Mouse (Mus musculus): Measurements from ENCODE around the gene 2410131K14Rik. TPM values are rescaled to one million over a fixed set of nuclear protein-coding genes. Genes with fewer than 3 reads are reported as not detected.

The 2410131K14Rik gene
- polyA plus RNA-seq, 1 experiment from 2014 or later: 5.7 TPM

DNA sequence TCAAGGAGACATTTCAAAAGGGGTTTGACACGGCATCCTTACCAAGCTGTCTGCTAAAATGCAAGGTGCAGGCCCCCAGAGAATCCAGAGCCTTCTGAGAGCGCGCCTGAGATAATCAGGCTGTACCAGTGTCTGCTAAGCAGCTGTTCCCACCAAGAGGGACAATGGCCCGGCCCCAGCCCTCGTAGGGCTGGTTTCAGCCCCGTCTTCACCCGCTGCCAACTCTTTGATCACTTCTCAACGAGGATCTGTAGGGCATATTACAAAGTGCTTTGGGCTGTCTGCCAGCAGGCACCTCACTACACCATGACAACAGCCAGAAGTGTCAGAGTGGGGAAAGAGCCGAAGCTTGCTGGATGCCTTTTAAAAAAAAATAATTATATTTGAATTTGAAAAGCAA, 29.5 kb downstream of the 2410131K14Rik start:
- H3K4me1 ChIP-seq (ENCODE audit: control insufficient read depth in 2 of 2, insufficient read depth in 2 of 2, low read length in 2 of 2): peaks cover 19 to 24% of the 10 kb centered on the region in 2 experiments
- peaks cover 92% of the 10 kb centered on the region for H3K27me3 ChIP-seq (ENCODE audit: control insufficient read depth, insufficient read depth, low read length)
- H3K4me2 ChIP-seq (ENCODE audit: low read length): peak overlapping the region; percentile 36
- no peaks in the 10 kb centered on the region for H3K9me3 ChIP-seq (ENCODE audit: control insufficient read depth, low read length)
- 7% methylated on average over 9 of the region's 9 CpGs for WGBS
- peak; percentile 60; the same call in 1 of the 2 replicates for ATAC-seq (ENCODE audit: insufficient number of reproducible peaks, insufficient read depth, low FRiP score, low read depth)
- peak overlapping the region in 1 of 2 experiments; percentile 46; a peak in 1 of 4 replicates for H3K27ac ChIP-seq (replicated peaks in 1 of 2; ENCODE audit: control insufficient read depth in 1 of 2, insufficient read depth in 1 of 2, low read depth in 2 of 2, low read length in 2 of 2)
- no peak overlapping the region; the same call in 1 of the 2 replicates for H3K9ac ChIP-seq (ENCODE audit: low read length)
- H3K4me3 ChIP-seq (ENCODE audit: control insufficient read depth in 1 of 2, insufficient read depth in 1 of 2, low read depth in 1 of 2, low read length in 2 of 2): no peak overlapping the region
- H3K36me3 ChIP-seq (ENCODE audit: control insufficient read depth, insufficient read depth, low read length): no peaks in the 10 kb centered on the region

DNA sequence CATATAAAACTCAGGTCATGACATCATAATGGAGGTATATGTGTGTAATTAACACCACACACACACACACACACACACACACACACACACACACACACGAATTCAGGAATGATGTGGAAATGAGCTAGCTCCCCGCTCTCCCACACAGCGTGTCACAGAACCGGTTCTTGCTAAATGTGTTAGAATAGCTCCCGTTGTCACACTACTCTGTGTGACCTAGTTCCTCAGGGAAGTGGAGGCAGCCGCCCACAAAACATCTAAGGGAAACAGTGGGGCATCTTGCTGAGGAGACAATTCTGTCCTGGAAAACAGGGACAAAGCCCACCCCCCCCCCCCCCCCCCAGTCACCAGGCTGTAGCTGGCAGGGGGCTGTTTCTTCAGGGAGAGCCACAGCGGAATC, 31.3 kb downstream of the 2410131K14Rik start:
- Histone ChIP-seq H3K27ac (replicated peaks in 1 of 2; ENCODE audit: control insufficient read depth in 1 of 2, insufficient read depth in 1 of 2, low read depth in 2 of 2, low read length in 2 of 2) (no peak overlapping the region), H3K9me3 (ENCODE audit: control insufficient read depth, low read length) (no peaks in the 10 kb centered on the region), H3K36me3 (ENCODE audit: control insufficient read depth, insufficient read depth, low read length) (no peaks in the 10 kb centered on the region), H3K4me1 (ENCODE audit: control insufficient read depth in 2 of 2, insufficient read depth in 2 of 2, low read length in 2 of 2) (peaks cover 19 to 24% of the 10 kb centered on the region in 2 experiments), H3K9ac (ENCODE audit: low read length) (no peak overlapping the region), H3K4me2 (ENCODE audit: low read length) (no peak overlapping the region), H3K4me3 (ENCODE audit: control insufficient read depth in 1 of 2, insufficient read depth in 1 of 2, low read depth in 1 of 2, low read length in 2 of 2) (no peak overlapping the region), H3K27me3 (ENCODE audit: control insufficient read depth, insufficient read depth, low read length) (peaks cover 75% of the 10 kb centered on the region)
- WGBS: 73% methylated on average over 7 of the region's 7 CpGs
- no peak for ATAC-seq (ENCODE audit: insufficient number of reproducible peaks, insufficient read depth, low FRiP score, low read depth)

DNA sequence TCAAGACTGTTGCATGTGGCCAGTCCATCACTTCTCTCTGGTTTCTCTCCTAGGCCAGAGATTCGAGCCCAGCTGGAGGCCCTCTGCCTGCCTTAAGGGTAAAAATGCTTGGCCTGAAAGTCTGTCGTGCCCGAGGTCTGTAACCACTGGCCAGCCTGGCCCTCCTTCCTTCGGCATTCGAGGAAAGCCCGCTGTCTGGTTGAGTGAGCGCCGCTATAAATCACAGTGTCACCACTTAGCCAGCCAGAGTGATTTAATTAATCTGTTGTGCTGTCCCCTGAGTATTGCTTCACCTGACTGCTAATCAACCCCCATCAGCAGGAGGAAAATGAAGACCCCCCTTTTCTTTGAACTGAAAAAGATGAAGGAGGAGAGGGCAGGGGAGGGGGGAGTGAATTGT, 31.7 kb downstream of the 2410131K14Rik start:
- Histone ChIP-seq H3K27me3 (ENCODE audit: control insufficient read depth, insufficient read depth, low read length) (peaks cover 71% of the 10 kb centered on the region), H3K4me2 (ENCODE audit: low read length) (no peak overlapping the region), H3K36me3 (ENCODE audit: control insufficient read depth, insufficient read depth, low read length) (no peaks in the 10 kb centered on the region), H3K4me3 (ENCODE audit: control insufficient read depth in 1 of 2, insufficient read depth in 1 of 2, low read depth in 1 of 2, low read length in 2 of 2) (no peak overlapping the region), H3K9ac (ENCODE audit: low read length) (no peak overlapping the region), H3K27ac (replicated peaks in 1 of 2; ENCODE audit: control insufficient read depth in 1 of 2, insufficient read depth in 1 of 2, low read depth in 2 of 2, low read length in 2 of 2) (no peak overlapping the region), H3K4me1 (ENCODE audit: control insufficient read depth in 2 of 2, insufficient read depth in 2 of 2, low read length in 2 of 2) (peaks cover 19 to 24% of the 10 kb centered on the region in 2 experiments), H3K9me3 (ENCODE audit: control insufficient read depth, low read length) (no peaks in the 10 kb centered on the region; the same call in 1 of the 2 replicates)
- ATAC-seq (ENCODE audit: insufficient number of reproducible peaks, insufficient read depth, low FRiP score, low read depth): no peak
- WGBS: 46% methylated on average over 8 of the region's 8 CpGs

DNA sequence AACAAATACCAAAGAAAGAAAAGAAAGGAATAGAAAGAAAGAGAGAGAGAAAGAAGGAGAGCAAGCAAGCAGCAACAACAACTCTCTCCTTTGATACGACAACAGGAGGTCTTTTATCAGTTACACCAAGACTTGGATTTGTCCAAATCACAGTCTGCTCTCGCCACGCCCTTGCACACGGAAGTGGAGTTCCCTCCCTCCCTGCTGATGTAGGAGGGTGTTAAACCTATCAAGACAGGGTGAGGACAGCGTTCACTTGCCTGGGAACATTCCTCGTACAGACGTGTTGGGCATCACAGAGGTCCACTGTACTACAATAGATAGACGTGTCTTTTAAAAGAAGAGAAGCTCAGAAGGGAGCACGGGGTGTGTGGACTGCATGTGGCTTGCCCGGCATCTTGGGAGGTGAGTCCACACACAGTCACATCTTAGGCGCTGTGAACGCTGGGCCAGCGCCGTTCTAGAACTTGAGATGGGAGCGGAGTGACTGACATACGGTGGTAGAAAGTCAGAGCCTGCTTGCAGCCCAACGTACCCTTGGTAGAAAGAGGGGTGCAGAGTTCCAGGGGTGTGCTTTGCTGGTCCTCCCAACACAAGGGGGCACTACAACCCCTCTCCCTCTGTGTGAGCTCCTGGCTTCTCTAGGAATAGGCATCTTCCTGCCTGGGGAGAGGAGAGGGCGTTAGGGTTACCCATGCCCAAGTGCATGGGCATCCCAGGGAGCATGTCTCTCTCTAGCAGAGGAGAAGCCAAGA, 32.9 kb downstream of the 2410131K14Rik start:
- no peak overlapping the region for H3K4me2 ChIP-seq (ENCODE audit: low read length)
- WGBS: 64% methylated on average over 18 of the region's 18 CpGs
- H3K27ac ChIP-seq (replicated peaks in 1 of 2; ENCODE audit: control insufficient read depth in 1 of 2, insufficient read depth in 1 of 2, low read depth in 2 of 2, low read length in 2 of 2): no peak overlapping the region
- no peak for ATAC-seq (ENCODE audit: insufficient number of reproducible peaks, insufficient read depth, low FRiP score, low read depth)
- no peak overlapping the region for H3K9ac ChIP-seq (ENCODE audit: low read length)
- no peak overlapping the region for H3K4me3 ChIP-seq (ENCODE audit: control insufficient read depth in 1 of 2, insufficient read depth in 1 of 2, low read depth in 1 of 2, low read length in 2 of 2)
- peaks cover 19 to 24% of the 10 kb centered on the region in 2 experiments for H3K4me1 ChIP-seq (ENCODE audit: control insufficient read depth in 2 of 2, insufficient read depth in 2 of 2, low read length in 2 of 2)
- H3K9me3 ChIP-seq (ENCODE audit: control insufficient read depth, low read length): no peaks in the 10 kb centered on the region; the same call in 1 of the 2 replicates
- H3K36me3 ChIP-seq (ENCODE audit: control insufficient read depth, insufficient read depth, low read length): no peaks in the 10 kb centered on the region
- peaks cover 60% of the 10 kb centered on the region for H3K27me3 ChIP-seq (ENCODE audit: control insufficient read depth, insufficient read depth, low read length)

DNA sequence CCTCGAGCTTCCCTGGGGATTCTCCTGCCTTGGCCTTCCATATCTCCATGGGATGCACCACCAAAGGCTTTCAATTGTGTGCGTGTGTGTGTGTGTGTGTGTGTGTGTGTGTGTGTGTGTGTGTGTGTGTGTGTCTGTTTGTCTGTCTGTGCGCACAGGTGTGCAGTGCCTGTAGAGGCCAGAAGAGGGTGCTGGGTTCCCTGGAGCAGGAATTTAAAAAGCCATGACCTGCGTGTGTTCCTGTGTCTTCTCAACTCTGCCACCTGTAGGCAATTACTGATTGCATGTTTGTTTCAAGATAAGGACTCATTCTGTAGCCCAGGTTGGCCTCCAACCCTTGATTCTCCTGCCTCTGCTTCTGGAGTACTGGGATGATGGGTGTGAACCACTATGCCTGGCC, 46.4 kb downstream of the 2410131K14Rik start:
- H3K36me3 ChIP-seq (ENCODE audit: control insufficient read depth, insufficient read depth, low read length): no peaks in the 10 kb centered on the region
- H3K27me3 ChIP-seq (ENCODE audit: control insufficient read depth, insufficient read depth, low read length): no peaks in the 10 kb centered on the region
- peaks cover 12 to 19% of the 10 kb centered on the region in 2 experiments for H3K4me1 ChIP-seq (ENCODE audit: control insufficient read depth in 2 of 2, insufficient read depth in 2 of 2, low read length in 2 of 2)
- H3K9ac ChIP-seq (ENCODE audit: low read length): no peak overlapping the region
- ATAC-seq (ENCODE audit: insufficient number of reproducible peaks, insufficient read depth, low FRiP score, low read depth): no peak
- H3K9me3 ChIP-seq (ENCODE audit: control insufficient read depth, low read length): no peaks in the 10 kb centered on the region
- WGBS: 89% methylated on average over 4 of the region's 4 CpGs
- H3K4me3 ChIP-seq (ENCODE audit: control insufficient read depth in 1 of 2, insufficient read depth in 1 of 2, low read depth in 1 of 2, low read length in 2 of 2): no peak overlapping the region
- H3K27ac ChIP-seq (replicated peaks in 1 of 2; ENCODE audit: control insufficient read depth in 1 of 2, insufficient read depth in 1 of 2, low read depth in 2 of 2, low read length in 2 of 2): no peak overlapping the region
- no peak overlapping the region for H3K4me2 ChIP-seq (ENCODE audit: low read length)

DNA sequence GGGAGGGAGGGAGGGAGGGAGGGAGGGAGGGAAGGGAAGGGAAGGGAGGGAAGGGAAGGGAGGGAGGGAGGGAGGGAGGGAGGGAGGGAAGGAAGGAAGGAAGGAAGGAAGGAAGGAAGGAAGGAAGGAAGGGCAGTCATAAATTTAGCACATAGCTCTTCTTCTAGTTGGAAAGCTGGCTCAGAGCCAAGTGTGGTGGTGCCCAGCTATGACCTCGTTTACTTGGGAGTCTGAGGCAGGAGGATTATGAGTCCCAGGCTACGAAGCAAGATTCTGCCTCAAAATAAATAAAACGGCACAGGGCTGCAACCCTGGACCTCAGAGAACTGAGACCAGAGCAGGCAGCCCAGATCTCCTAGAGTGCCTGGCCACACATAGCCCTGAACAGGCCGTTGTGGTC, 47.4 kb downstream of the 2410131K14Rik start:
- no peaks in the 10 kb centered on the region for H3K9me3 ChIP-seq (ENCODE audit: control insufficient read depth, low read length)
- H3K36me3 ChIP-seq (ENCODE audit: control insufficient read depth, insufficient read depth, low read length): no peaks in the 10 kb centered on the region
- no peak overlapping the region for H3K9ac ChIP-seq (ENCODE audit: low read length)
- ATAC-seq (ENCODE audit: insufficient number of reproducible peaks, insufficient read depth, low FRiP score, low read depth): no peak
- peaks cover 15 to 25% of the 10 kb centered on the region in 2 experiments for H3K4me1 ChIP-seq (ENCODE audit: control insufficient read depth in 2 of 2, insufficient read depth in 2 of 2, low read length in 2 of 2)
- no peak overlapping the region for H3K4me2 ChIP-seq (ENCODE audit: low read length)
- 52% methylated on average over 4 of the region's 4 CpGs for WGBS
- no peak overlapping the region for H3K4me3 ChIP-seq (ENCODE audit: control insufficient read depth in 1 of 2, insufficient read depth in 1 of 2, low read depth in 1 of 2, low read length in 2 of 2)
- H3K27ac ChIP-seq (replicated peaks in 1 of 2; ENCODE audit: control insufficient read depth in 1 of 2, insufficient read depth in 1 of 2, low read depth in 2 of 2, low read length in 2 of 2): no peak overlapping the region
- H3K27me3 ChIP-seq (ENCODE audit: control insufficient read depth, insufficient read depth, low read length): no peaks in the 10 kb centered on the region

DNA sequence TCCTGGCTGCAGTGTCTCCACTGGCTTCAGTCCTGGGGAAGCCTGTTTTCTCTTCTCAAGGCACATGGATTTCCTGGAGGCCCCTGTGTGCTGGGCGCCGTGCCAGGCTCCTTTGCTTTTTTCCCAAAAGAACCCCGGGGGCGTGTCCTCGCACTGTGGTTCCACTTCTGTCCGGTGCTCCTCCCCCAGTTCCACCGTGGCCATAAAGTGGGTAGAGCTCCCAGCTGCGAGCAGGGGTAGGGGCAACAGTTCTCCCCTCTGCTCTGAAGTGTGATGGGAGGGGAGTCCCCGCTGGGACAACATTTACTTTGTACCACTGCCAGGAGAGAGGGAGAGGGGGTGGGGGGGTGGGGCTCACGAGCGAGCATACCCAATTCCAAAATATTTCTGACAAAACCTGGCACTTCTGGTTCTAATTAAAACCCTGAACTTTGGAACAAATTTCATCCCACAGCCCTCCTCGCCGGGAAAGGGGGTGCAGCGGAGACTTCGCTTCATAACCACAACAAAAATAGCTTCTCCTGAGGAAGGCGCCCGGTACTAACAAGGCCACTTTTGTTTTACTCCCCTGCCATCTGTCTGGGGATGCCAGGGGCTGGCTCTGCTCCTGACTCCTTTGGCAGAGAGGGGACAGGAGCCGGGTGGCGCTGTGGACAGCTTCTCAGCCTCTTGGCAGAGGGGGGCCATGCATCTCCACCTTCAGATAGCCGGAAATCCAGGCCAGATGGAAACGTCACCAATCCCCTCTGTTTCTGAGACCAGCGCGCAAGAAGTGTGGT, 49.2 kb downstream of the 2410131K14Rik start:
- no peaks in the 10 kb centered on the region for H3K36me3 ChIP-seq (ENCODE audit: control insufficient read depth, insufficient read depth, low read length)
- WGBS: 23% methylated on average over 23 of the region's 23 CpGs
- peak; percentile 87 for ATAC-seq (ENCODE audit: insufficient number of reproducible peaks, insufficient read depth, low FRiP score, low read depth)
- no peaks in the 10 kb centered on the region for H3K9me3 ChIP-seq (ENCODE audit: control insufficient read depth, low read length)
- peaks cover 18 to 28% of the 10 kb centered on the region in 2 experiments for H3K4me1 ChIP-seq (ENCODE audit: control insufficient read depth in 2 of 2, insufficient read depth in 2 of 2, low read length in 2 of 2)
- H3K4me3 ChIP-seq (ENCODE audit: control insufficient read depth in 1 of 2, insufficient read depth in 1 of 2, low read depth in 1 of 2, low read length in 2 of 2): peak overlapping the region; percentile 23 to 32
- no peaks in the 10 kb centered on the region for H3K27me3 ChIP-seq (ENCODE audit: control insufficient read depth, insufficient read depth, low read length)
- H3K9ac ChIP-seq (ENCODE audit: low read length): no peak overlapping the region
- peak overlapping the region; percentile 76 for H3K27ac ChIP-seq (replicated peaks in 1 of 2; ENCODE audit: control insufficient read depth in 1 of 2, insufficient read depth in 1 of 2, low read depth in 2 of 2, low read length in 2 of 2)
- H3K4me2 ChIP-seq (ENCODE audit: low read length): peak overlapping the region; percentile 61
